Mouse (Mus musculus) liver, embryonic 12.5 days (tissue): ENCODE results near the gene Gusb. TPM values are rescaled to one million over a fixed set of nuclear protein-coding genes. Genes with fewer than 3 reads are reported as not detected.

ENCODE experiments used
- polyA plus RNA-seq: library from polyadenylated mRNA; unstranded; fragments of >200 nt; fragmentation: Nextera tagmentation; extraction: Ambion mirVana; gene quantifications from 2 replicates; pipeline ENCODE4 v1.2.1, GENCODE M21; 2016

Gusb gene
- polyA plus RNA-seq, 1 experiment from 2014 or later, result 49.1 TPM

Other genes starting within 250 kb of the Gusb start
- 88.0 and 88.7 TPM in 2 replicates for gene Psph, start 215.6 kb downstream of the Gusb start, polyA plus RNA-seq
- 34.1 and 36.2 TPM in 2 replicates for gene Sumf2, start 156.1 kb downstream of the Gusb start, polyA plus RNA-seq
- gene Chchd2, start 115.6 kb downstream of the Gusb start, polyA plus RNA-seq, result 607 and 628 TPM in 2 replicates
- 1.7 and 1.8 TPM in 2 replicates for gene Zbed5, start 107.3 kb downstream of the Gusb start, polyA plus RNA-seq
- gene Phkg1, start 104.5 kb downstream of the Gusb start, polyA plus RNA-seq, result 0.23 TPM in 2 replicates
- 0.87 and 0.92 TPM in 2 replicates for gene Nupr1l, start 94.5 kb downstream of the Gusb start, polyA plus RNA-seq
- 29.8 and 31.2 TPM in 2 replicates for gene Vkorc1l1, start 61.1 kb downstream of the Gusb start, polyA plus RNA-seq
- gene Asl, start 26.2 kb upstream of the Gusb start, polyA plus RNA-seq, result 39.1 and 41.1 TPM in 2 replicates
- 33.9 and 34.7 TPM in 2 replicates for gene Crcp, start 26.2 kb upstream of the Gusb start, polyA plus RNA-seq
- gene Tpst1, start 70.3 kb upstream of the Gusb start, polyA plus RNA-seq, result 37.1 and 37.2 TPM in 2 replicates
- 7.8 and 8.0 TPM in 2 replicates for gene Kctd7, start 141.8 kb upstream of the Gusb start, polyA plus RNA-seq
- gene Rabgef1, start 168.7 kb upstream of the Gusb start, polyA plus RNA-seq, result 31.9 and 34.5 TPM in 2 replicates
- gene Tmem248, start 214.0 kb upstream of the Gusb start, polyA plus RNA-seq, result 45.4 and 46.4 TPM in 2 replicates